Mouse (Mus musculus) megakaryocyte, embryonic 14.5 days (primary cell): ENCODE results near the gene Gm17334.

Source experiments
- FLI1 ChIP-seq: IDR thresholded peaks from 2 replicates; pipeline ENCODE4 v1.6.1; 2012; ENCODE audit warnings: low read length, inconsistent platforms, mixed read lengths
- GATA1 ChIP-seq: IDR thresholded peaks from 3 replicates; pipeline ENCODE4 v1.6.1; 2012; ENCODE audit warnings: mixed read lengths, low read length, inconsistent platforms, borderline replicate concordance

DNA sequence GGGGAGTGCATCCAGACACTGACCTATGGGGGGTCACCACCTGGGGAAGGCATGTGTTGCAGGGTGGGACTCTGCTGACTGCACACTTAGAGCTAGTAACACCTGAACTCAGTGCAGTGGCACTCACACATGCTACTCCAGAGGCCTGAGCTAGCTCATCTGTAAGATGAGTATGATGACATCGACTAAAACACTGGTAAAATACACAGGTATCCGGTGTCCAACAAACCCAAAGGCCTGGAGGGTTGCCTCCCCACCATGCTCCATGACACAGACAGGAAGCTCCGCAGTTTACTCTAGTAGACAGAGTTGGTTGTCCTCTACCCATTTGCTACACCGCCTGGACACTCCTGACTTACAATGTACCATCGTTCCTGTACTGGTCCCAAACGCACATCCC is 46.5 kb upstream of the Gm17334 start:
- no peak for TF ChIP-seq FLI1
- TF ChIP-seq GATA1 = no peak
